Mouse (Mus musculus) G1E (cell line): ENCODE measurements at regions not wholly inside any gene's neighbourhood (a gene's known extent, or its start where the extent isn't known, plus 50 kb on each side); places are given as distances from the start of the nearest gene placed in this dataset.

Experiments used
- ATAC-seq: 2 replicates; pipeline ENCODE4 v1.8.0; 2016; ENCODE audit warnings: mild to moderate bottlenecking; ENCODE audit not compliant: insufficient number of reproducible peaks, poor library complexity, low FRiP score, severe bottlenecking; ENCODE audit errors: extremely low read depth
- DNase-seq: peaks from one replicate; pipeline ENCODE4 v3.0.0; 2012; ENCODE audit warnings: low spot score
- H3K27me3 ChIP-seq: 2 replicates; pipeline ENCODE4 v1.6.1; 2012; ENCODE audit warnings: mild to moderate bottlenecking, low read length, inconsistent platforms; ENCODE audit not compliant: insufficient read depth
- H3K36me3 ChIP-seq: replicated peaks from 2 replicates; pipeline ENCODE3; 2012; ENCODE audit warnings: mild to moderate bottlenecking, inconsistent platforms
- H3K4me1 ChIP-seq: 2 replicates; pipeline ENCODE4 v1.6.1; 2012; ENCODE audit warnings: low read depth, low read length, inconsistent platforms, mixed read lengths; ENCODE audit not compliant: insufficient read depth
- H3K4me3 ChIP-seq: 2 replicates; pipeline ENCODE4 v1.5.1; 2012; ENCODE audit warnings: low read depth, mild to moderate bottlenecking, inconsistent platforms, low read length, moderate library complexity, mixed read lengths
- H3K9me3 ChIP-seq: replicated peaks from 2 replicates; pipeline ENCODE4 v1.6.1; 2012; ENCODE audit warnings: inconsistent platforms
- CTCF ChIP-seq: IDR thresholded peaks from 2 replicates; pipeline ENCODE4 v1.5.1; 2012; ENCODE audit warnings: low read depth, low read length, inconsistent platforms, mixed read lengths
- GATA1 ChIP-seq: IDR thresholded peaks from 2 replicates; pipeline ENCODE4 v1.6.1; 2012; ENCODE audit warnings: borderline replicate concordance, low read length, inconsistent platforms, mixed read lengths
- GATA2 ChIP-seq: IDR thresholded peaks from 2 replicates; pipeline ENCODE4 v1.6.1; 2012; ENCODE audit warnings: low read depth, low read length, inconsistent platforms, borderline replicate concordance
- POLR2AphosphoS5 ChIP-seq: IDR thresholded peaks from 2 replicates; pipeline ENCODE4 v1.6.1; 2012; ENCODE audit warnings: low read depth, low read length, inconsistent platforms; ENCODE audit not compliant: insufficient replicate concordance
- TAL1 ChIP-seq: conservative IDR thresholded peaks from 2 replicates; pipeline ENCODE4 v1.6.1; 2012; ENCODE audit warnings: low read depth, low read length, inconsistent platforms, mixed read lengths

- H3K27me3 ChIP-seq = peaks cover 6% of the 10 kb centered on the region
- H3K4me3 ChIP-seq = no peak overlapping the region
- no peak for DNase-seq
- H3K9me3 ChIP-seq = no peaks in the 10 kb centered on the region; the same call in 1 of the 2 replicates
- no peak for ATAC-seq
- no peaks in the 10 kb centered on the region for H3K36me3 ChIP-seq
- TF ChIP-seq CTCF (no peak), GATA1 (no peak), TAL1 (no peak), POLR2AphosphoS5 (no peak), GATA2 (no peak)
- H3K4me1 ChIP-seq = no peaks in the 10 kb centered on the region
Observed at GRCm38 (mm10) chr13:107799199-107799945, 244.9 kb upstream of the Smim15 start.

- H3K4me3 ChIP-seq = no peak overlapping the region
- DNase-seq (no peak), ATAC-seq (no peak)
- H3K9me3 ChIP-seq = peaks cover 5% of the 10 kb centered on the region
- peaks cover 8% of the 10 kb centered on the region for H3K27me3 ChIP-seq
- H3K4me1 ChIP-seq = no peaks in the 10 kb centered on the region
- TF ChIP-seq GATA2 = no peak
- TF ChIP-seq CTCF = no peak
- TF ChIP-seq POLR2AphosphoS5 = no peak
- TF ChIP-seq TAL1 = no peak
- no peak for TF ChIP-seq GATA1
- no peaks in the 10 kb centered on the region for H3K36me3 ChIP-seq
Observed at GRCm38 (mm10) chr13:107798144-107798543, 246.1 kb upstream of the Smim15 start.

DNA sequence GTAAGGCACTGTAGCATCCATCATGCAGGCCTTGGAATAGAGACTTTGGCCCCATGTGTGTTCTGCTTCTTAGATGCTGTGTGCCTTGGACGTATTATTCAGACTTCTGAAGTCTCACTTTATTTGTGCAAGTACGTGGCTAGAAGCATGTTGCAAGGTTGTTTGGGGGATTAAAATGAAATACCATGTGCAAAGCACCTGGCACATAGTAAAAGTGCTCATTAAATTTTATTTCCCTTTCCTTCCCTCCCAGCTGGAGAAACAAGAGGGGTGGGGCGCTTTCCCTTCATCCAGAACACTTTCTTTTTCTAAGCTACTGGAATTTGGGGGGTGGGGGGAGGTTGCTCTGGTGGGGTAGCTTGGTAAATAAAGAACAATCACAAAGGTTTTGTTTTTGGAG lies 248.7 kb upstream of the Smim15 start:
- Histone ChIP-seq H3K36me3 (no peaks in the 10 kb centered on the region), H3K9me3 (peaks cover 9% of the 10 kb centered on the region), H3K27me3 (peaks cover 8% of the 10 kb centered on the region), H3K4me1 (no peaks in the 10 kb centered on the region), H3K4me3 (no peak overlapping the region)
- DNase-seq (no peak), ATAC-seq (no peak)
- TF ChIP-seq GATA1 = no peak
- TF ChIP-seq TAL1 = no peak
- no peak for TF ChIP-seq GATA2
- no peak for TF ChIP-seq POLR2AphosphoS5
- no peak for TF ChIP-seq CTCF

GRCm38 (mm10) chr13:107791770-107792169 lies 252.5 kb upstream of the Smim15 start:
- no peak overlapping the region for H3K4me3 ChIP-seq
- peaks cover 18% of the 10 kb centered on the region for H3K9me3 ChIP-seq
- TF ChIP-seq GATA2 (no peak), CTCF (no peak), TAL1 (no peak), POLR2AphosphoS5 (no peak), GATA1 (no peak)
- ATAC-seq = no peak
- DNase-seq = no peak
- H3K27me3 ChIP-seq = peaks cover 4% of the 10 kb centered on the region; the same call in 1 of the 2 replicates
- no peaks in the 10 kb centered on the region for H3K36me3 ChIP-seq
- H3K4me1 ChIP-seq = no peaks in the 10 kb centered on the region

GRCm38 (mm10) chr13:107784971-107785370 lies 259.3 kb upstream of the Smim15 start:
- H3K4me3 ChIP-seq = no peak overlapping the region
- ATAC-seq = no peak
- no peaks in the 10 kb centered on the region for H3K36me3 ChIP-seq
- peaks cover 6% of the 10 kb centered on the region for H3K27me3 ChIP-seq
- no peak for TF ChIP-seq GATA1
- TF ChIP-seq POLR2AphosphoS5 = no peak
- no peak for TF ChIP-seq GATA2
- no peak for TF ChIP-seq CTCF
- no peak for TF ChIP-seq TAL1
- 0 out of 2 replicates have a peak, but pooled peaks cover 10% of the 10 kb centered on the region for H3K9me3 ChIP-seq
- no peaks in the 10 kb centered on the region for H3K4me1 ChIP-seq
- DNase-seq = no peak

DNA sequence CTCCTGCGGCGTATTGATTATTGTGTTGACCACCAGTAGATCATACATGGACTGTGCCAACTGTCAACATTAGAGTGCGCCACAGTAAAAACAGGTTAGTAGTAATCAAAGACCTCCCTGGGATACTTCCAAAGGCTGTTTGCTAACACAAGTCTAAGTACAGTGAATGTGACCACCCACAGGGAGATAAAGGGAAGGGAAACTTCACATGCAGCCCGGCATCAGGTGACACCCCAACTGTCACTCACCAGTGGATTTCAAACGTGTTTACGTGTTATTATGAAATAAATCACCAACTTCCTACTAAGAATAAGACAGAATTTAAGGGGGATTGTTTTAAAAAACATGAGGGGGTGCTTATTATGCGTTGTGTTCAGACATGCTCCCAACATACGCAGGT lies 262.5 kb upstream of the Smim15 start:
- ATAC-seq (no peak), DNase-seq (no peak)
- Histone ChIP-seq H3K9me3 (0 out of 2 replicates have a peak, but pooled peaks cover 2% of the 10 kb centered on the region), H3K36me3 (no peaks in the 10 kb centered on the region), H3K4me3 (no peak overlapping the region), H3K4me1 (no peaks in the 10 kb centered on the region), H3K27me3 (peaks cover 6% of the 10 kb centered on the region)
- no peak for TF ChIP-seq CTCF

- Histone ChIP-seq H3K4me3 (no peak overlapping the region), H3K4me1 (no peaks in the 10 kb centered on the region), H3K36me3 (no peaks in the 10 kb centered on the region), H3K9me3 (no peaks in the 10 kb centered on the region), H3K27me3 (peaks cover 6% of the 10 kb centered on the region)
- no peak for TF ChIP-seq GATA1
- TF ChIP-seq CTCF = no peak
- TF ChIP-seq GATA2 = no peak
- no peak for TF ChIP-seq POLR2AphosphoS5
- no peak for TF ChIP-seq TAL1
- DNase-seq (no peak), ATAC-seq (no peak)
Observed at GRCm38 (mm10) chr13:107781221-107781620, 263.0 kb upstream of the Smim15 start.
